Mouse (Mus musculus): ENCODE data around the gene G0s2. TPM values are rescaled to one million over a fixed set of nuclear protein-coding genes. Genes with fewer than 3 reads are reported as not detected.
A peak's percentile ranks its signal among the peaks of the same experiment; 100 is the strongest.

Gene G0s2
- total RNA-seq, 4 experiments from 2014 or later = 48.8 to 85.1 (median 74.4) TPM

DNA sequence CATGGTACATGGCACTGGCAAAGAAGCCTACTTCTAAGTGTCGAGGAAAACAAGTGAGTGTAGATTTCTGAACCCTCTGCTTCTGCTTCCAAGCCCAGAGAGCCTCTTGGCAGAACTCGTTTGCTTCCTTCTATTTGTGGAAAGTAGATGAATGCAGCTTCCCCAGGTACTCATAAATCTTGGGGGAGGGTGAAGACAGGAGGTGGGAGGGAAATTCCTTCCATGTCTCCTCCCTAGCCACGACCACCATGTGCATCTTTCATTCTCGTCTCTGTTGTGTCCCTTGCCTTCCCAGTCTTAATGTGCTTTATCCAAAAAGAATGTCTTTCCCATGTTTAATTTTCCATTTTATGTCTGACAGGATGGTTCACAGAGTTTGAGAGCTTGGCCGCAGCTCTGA lies 20.4 kb downstream of the G0s2 start:
- no peak for DNase-seq

DNA sequence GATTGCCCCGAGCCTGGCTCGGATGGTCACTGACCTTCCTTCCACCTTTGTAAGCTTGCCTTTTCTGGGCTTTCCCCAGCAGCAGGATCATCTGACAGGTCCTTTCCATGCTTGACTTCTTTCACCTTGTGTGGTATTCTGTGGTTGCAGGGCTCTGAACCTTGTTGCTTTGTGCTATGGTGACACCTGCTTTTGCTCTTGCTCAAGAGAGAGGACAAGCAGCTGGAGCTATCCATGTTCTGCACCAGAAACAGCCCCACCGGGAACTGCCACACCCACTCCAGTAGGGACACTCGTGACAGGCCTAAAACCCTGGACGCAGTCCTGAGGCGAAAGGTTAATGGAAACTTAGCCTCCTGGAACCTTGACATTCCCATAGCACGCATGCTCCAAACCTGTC lies 21.6 kb downstream of the G0s2 start:
- DNase-seq = no peak

DNA sequence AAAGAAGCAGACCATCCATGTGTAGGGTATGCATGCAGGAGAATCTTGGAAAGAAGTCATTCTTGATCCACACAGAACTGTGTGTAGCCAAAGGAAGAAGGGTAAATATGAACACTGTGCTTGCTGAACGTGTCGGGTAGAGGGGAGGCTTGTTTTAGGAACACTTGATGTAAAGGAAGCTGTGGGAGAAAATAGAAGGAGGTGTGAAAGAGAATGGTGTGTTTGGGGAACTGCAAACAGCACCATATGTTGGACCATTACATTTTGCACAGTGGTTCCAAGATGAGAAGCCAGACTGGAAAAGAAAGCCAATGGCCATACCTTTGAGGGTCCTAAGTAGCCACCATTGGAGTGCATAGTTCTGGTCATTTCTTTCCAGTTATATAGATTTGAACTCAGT lies 23.0 kb downstream of the G0s2 start:
- DNase-seq = no peak

DNA sequence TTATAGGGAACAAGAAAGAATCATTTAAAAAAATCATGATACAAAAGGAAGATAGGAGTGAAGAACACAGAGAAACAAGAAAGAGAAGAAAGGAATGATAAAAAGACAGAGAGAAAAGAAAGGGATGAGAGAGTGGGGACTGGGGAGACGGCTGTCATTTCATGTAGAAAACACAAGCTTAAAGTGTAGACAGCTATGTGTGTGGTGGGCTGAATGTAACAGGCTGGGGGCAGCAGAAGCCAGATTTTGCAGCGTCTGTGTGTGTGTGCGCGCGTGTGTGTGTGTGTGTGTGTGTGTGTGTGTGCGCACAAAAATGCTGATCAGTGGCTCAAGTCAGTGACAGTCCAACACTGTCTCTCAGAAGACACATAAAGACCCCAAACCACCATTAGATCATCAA lies 28.8 kb downstream of the G0s2 start:
- DNase-seq = no peak

DNA sequence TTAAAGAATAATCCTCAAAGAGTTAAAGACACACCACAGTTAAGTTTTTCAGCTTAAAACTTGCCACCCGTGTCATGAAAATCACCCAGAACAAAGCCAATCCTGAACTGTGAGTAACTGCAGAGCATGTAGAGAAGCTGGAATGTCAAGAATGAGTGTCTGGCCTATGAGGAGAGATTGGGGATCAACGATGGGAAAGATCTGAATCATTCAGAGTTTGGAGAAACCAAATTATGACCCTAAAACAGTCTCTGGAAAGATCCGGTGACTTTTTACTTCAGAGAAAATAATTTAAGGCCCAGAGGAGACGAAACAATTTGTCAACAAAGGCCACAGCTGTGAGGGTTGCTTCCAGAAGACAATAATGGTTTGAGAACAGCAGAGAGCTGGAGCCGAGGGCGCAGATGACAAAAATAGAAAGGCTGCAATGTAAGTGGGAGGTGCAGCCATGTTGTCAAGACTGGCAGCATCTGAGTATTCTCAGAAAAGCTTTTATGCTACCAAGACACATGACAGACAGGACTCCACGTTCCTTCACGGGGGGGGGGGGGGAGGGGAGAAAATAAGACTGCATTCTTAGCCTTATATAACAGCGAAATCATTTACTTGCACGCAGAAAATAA lies 29.3 kb downstream of the G0s2 start:
- DNase-seq = no peak

DNA sequence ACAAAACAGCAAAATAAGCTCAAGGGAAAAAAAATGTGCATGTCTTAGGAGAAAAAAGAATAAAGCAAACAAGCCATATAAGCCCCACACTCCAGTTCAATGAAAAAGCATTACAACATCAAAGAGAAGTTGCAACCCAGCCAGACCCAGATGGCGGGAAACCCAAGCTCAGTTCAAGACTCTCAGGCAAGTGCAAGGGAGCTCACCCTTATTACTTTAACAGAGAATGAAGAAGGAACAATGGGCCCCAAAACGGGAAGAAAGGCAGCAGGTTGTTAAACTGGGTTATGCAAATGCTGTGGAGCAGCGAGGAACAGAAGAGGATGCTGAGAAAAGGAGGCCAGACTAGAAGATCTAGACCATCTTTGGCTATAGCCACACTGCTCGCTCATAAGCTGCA lies 30.2 kb downstream of the G0s2 start:
- no peak for DNase-seq

DNA sequence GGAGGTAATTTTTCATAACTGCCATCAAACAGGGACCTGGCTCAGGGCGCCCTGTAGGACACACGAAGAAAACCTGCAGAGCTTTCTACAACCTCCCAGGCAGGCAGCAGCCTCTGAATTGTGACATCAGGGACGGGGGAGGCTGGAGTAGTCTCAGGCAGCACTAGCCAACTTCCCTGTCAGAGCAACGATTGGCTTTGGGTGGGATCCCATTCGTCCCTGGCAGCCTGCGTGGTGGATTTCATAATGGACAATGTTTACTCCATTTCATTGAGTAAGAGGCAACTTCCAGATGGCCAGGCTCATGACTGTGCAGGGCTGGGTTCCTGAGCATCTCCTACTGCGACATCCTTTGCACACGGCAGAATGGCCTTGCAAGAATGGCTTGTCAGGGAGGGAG lies 30.8 kb downstream of the G0s2 start:
- peak; percentile 47 for DNase-seq

DNA sequence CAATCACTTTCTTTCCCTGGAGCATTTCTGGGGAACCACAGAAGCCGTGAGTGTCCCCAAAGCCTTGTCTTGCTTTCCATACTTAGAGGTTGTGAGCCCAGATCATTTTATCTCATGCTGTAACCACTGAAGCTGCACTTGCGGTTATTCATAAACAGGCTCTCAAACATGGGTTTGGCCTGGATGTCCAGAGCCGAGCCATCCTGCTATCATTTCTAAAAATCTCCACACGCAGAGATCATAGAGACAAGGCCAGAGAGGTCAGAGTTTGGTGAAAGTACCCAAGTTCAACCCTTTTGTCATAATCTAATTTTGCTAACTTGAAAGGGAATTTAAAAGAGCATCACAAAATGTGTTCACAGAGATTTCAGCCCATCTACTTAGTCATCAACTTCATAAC lies 31.6 kb downstream of the G0s2 start:
- DNase-seq = no peak

DNA sequence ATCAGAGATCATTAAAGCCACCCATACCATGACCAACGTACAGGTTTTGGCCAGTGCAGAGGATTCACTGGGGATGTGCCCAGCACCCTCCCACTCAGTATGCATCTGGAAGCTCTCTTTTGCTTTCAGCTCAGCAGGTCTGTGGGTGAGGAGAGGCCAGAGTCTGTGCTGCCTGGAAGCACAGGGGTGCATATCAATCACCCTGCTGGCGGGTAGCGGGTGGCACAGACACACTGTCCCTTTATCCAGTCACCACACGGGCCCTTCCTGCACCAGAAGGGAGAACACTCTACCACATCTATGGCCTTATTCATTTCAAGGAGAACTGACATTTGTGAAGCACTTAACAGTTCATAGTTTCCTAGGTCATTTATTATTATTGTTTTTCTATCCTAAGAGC lies 34.6 kb downstream of the G0s2 start:
- no peak for DNase-seq

DNA sequence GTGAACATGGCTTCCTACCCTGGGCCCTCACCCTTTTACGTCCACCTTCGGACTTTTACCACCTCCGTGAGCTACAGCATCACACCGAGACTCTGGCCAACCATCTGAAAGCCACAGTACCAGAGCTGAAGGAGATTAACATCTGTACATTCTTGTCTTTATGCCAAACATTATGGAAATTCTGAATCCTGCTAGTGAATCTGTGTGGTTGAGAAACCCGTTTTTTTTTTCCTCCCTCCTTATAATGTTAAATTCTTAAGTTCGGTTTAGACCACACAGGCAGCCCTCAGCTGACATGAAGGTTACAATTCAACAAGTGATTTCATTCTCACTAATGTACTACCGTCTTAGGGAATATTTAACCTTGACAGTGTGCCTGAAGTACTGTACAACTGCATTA lies 38.1 kb downstream of the G0s2 start:
- no peak for DNase-seq

DNA sequence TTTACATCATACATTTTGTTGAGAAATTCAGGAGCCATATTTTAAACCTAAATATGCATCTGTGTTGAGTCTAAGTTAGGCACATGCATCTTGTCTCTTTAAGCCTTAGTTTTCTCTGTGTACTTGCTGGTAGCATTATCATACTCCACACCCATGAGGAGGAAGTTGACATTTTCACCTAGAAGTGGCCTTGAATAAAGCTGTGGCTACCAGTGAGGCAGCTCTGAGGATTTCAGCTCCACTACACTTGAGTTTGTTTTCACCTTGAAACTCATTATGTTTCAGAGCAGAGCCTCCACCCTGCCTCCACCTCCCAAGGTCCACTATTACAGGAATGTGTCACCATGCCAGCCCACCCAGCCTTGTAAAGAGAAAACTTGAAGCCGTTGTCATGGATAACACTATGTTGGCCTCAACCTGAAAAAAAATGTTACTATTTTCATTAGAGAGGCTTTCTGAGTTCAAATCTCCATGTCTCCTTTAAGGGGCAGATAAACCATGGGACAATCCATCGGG lies 38.8 kb downstream of the G0s2 start:
- DNase-seq = no peak

DNA sequence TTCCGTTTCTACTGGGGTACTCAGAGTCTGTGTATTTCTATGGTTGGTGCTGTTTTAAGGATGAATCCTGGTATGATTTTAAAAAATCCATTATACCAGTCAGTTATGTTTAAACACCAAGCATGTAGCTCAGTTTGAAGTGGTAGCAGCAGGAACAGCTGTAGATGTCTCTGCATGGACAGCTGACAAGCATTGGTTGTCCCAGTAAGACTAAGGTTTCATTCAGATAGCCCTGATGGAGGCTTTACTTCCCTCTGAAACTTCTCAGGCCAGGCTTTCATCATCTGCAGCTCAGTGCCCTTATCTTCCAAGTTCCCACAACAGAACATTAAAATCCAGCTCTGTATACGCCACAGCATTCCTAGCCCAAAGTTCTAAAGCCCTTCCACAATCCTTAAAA lies 40.3 kb downstream of the G0s2 start:
- no peak for DNase-seq

DNA sequence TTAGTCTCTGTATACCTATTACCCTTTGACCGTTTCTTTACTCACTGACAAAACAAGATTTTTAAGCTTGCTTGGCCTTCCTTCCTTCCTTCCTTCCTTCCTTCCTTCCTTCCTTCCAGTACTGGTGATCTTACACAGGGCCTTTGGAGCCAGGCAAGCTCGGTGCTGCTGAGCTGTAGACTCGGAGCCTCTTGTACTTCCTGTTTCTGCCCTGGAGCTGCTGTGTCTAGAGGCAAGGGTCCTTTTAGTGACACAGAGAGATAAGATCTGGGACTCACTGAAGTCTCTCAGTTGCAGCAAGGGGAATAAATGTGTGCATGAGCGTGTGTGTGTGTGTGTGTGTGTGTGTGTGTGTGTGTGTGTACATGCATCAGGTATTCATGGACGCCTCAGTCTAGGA lies 42.1 kb downstream of the G0s2 start:
- no peak for DNase-seq

DNA sequence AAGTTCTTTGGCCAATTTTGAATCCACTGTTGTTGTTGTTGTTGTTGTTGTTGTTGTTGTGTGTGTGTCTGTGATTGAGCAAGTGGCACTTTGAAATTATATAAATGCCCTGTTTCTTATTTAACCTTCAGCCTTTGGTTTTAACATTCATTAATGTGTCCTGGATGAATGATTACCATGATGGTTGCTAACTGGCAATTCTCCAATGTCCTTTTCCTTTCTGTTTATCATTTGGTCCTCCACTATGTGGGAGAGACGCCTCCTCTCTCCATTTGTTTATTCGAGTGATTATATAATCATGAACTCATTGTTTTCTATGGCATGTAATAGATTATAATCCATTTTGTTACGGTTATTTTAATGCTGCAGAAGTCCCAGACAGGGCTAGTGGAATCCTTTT lies 42.5 kb downstream of the G0s2 start:
- DNase-seq = no peak

DNA sequence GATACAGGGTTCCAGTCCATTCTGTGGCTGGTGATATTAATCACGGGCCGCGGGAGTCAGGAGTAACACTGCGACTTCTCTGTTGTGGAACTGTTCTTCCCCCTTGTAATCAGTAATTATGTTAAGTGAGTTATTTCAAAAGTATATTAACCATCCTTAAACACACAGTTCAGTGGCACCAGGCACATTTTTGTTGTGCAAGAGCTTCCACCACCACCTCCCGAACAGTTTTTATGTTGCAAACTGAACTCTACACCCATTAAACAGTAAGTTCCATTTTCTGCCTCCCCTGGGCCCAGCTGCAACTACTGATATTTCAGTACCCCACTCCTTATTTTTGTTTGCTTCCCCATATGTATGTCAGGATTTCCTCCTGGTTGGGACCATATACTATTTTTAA lies 43.4 kb downstream of the G0s2 start:
- DNase-seq = no peak

DNA sequence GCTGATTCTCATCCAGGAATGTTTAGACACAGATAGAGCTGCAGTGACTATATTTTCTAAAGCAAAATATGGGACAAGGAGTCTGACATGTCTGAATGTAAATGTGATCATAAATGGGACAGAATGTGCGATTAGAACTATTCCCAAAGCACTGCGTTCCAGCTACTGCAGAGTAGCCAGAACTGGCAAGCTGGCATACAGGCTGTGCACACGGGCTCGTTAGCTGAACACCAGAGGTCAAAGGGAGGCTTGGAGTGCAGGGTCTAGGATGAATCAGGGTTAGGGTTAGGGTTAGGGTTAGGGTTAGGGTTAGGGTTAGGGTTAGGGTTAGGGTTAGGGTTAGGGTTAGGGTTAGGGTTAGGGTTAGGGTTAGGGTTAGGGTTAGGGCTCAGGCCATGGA lies 45.5 kb downstream of the G0s2 start:
- no peak for DNase-seq

DNA sequence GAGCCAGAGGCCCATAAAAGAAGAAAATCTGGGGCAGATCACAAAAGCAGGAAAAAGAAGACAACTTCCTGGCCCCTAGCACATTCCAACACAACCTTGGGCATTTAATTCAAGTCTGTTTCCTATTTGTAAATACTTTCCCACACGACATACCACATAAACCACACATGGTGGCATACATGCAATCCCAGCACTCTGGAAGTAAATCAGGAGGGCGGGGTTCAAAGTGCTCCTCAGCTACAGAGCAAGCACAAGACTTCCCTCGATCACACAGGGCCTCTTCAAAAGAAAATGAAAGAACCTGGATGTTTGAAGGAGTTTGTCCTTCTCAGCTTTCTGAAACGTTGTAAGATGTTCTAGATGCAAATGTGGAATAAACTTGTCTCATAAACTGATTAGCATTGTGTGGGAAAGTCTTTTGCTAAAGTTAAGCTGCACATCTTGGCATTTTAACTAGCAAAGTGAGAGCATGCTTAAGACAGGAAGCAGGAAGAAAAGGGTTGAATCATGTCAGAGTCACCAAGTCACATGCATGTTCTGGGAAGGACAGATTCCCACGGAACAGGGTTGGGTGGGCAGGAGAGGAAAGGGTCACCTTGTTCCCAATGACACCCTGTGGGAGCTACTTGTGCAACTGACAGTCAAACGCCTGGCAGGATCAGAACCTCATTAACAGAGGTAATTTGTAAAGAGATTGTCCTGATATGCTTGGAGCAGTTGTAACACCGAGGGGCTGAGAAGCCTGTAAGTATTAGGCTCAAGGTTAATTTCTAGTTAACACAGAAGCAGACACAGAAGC lies 46.1 kb downstream of the G0s2 start:
- DNase-seq = no peak

DNA sequence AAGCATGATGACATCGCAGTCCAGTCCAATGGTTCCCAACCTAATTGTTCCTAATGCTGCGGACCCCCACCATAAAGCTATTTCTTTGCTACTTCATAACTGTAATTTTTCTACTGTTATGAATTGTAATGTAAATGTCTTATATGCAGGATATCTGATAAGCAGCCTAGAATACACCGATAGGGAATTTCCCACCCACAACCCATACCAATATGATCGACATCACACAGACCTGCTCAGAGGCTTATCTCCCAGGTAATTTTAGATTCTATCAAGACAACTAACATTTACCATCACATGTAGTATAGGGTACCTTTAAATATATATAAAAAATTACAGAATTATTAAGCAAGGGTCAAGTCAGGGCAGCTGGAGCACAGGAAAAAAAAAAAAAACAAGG lies 46.9 kb downstream of the G0s2 start:
- no peak for DNase-seq

DNA sequence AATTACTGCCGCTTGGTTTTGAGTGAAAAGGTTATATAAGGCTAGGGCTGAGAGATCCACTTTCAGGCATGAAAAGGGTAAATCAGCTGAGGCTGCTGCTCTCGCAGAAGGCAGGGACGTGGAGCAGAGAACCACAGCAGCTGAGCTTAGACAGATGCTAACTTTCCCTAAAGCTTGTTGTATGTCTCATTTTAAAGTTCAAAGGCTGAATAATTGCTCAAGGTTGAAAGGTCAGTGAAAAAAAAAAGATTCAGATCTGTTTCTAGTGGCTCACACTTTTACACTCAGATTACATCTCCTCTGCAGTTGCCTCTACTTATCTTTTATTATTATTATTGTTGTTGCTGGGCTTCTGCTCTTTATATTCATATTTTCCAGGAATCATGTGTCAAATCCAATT lies 47.5 kb downstream of the G0s2 start:
- DNase-seq = no peak

Other genes with a start within 250 kb of the G0s2 start
- 10 to 100 TPM; 12.0 to 15.9 (median 14.8) TPM for gene Syt14, start 237.4 kb downstream of the G0s2 start, total RNA-seq (2022)
- 10 to 100 TPM; 16.7 to 24.1 (median 20.8) TPM for gene Diexf, start 142.9 kb downstream of the G0s2 start, total RNA-seq (2022)
- gene Irf6, start 120.1 kb downstream of the G0s2 start, total RNA-seq (2022) = under 1 TPM; 0.15 to 0.49 (median 0.26) TPM
- 1 to 10 TPM; 2.2 to 3.2 (median 3.0) TPM for gene A130010J15Rik, start 105.2 kb downstream of the G0s2 start, total RNA-seq (2022)
- 1 to 10 TPM; 1.6 to 3.9 (median 2.7) TPM for gene Traf3ip3, start 71.5 kb downstream of the G0s2 start, total RNA-seq (2022)
- gene Lamb3, start 65.5 kb downstream of the G0s2 start, total RNA-seq (2022) = 1 to 10 TPM; 1.2 to 2.7 (median 1.5) TPM
- 10 to 100 TPM; 58.1 to 94.0 (median 71.6) TPM for gene Hsd11b1, start 9.1 kb downstream of the G0s2 start, total RNA-seq (2022)
- gene Camk1g, start 97.1 kb upstream of the G0s2 start, total RNA-seq (2022) = under 1 TPM in 3 of 4 experiments, not detected in 1; 0.12 to 0.49 (median 0.35) TPM